Mouse (Mus musculus) spleen, postnatal 36 days (tissue): Measurements from ENCODE around the gene Dock9.

Experiments used
- DNase-seq, 2 experiments: peaks; one replicate each; pipeline ENCODE4 v3.0.0; 2022; ENCODE audit warnings: low spot score in 2 of 2, mixed read lengths in 1 of 2

Gene Dock9

GRCm38 (mm10) chr14:121791935-121792334 is 5.7 kb downstream of the Dock9 start:
- DNase-seq = no peak

- DNase-seq = no peak
Observed at GRCm38 (mm10) chr14:121791112-121791511, 6.5 kb downstream of the Dock9 start.

GRCm38 (mm10) chr14:121789273-121789672 is 8.4 kb downstream of the Dock9 start:
- DNase-seq = no peak

- no peak for DNase-seq
Observed at GRCm38 (mm10) chr14:121788451-121788850, 9.2 kb downstream of the Dock9 start.

- no peak for DNase-seq
Observed at GRCm38 (mm10) chr14:121787430-121787829, 10.2 kb downstream of the Dock9 start.

- no peak for DNase-seq
Observed at GRCm38 (mm10) chr14:121786900-121787299, 10.7 kb downstream of the Dock9 start.

GRCm38 (mm10) chr14:121785394-121785793 is 12.2 kb downstream of the Dock9 start:
- DNase-seq = no peak

- DNase-seq = no peak
Observed at GRCm38 (mm10) chr14:121780942-121781531, 16.6 kb downstream of the Dock9 start.

- DNase-seq = no peak
Observed at GRCm38 (mm10) chr14:121780144-121780913, 17.3 kb downstream of the Dock9 start.

GRCm38 (mm10) chr14:121779620-121780019 is 18.0 kb downstream of the Dock9 start:
- no peak for DNase-seq

- no peak for DNase-seq
Observed at GRCm38 (mm10) chr14:121777279-121777831, 20.3 kb downstream of the Dock9 start.

- DNase-seq = no peak
Observed at GRCm38 (mm10) chr14:121776749-121777148, 20.9 kb downstream of the Dock9 start.

- no peak for DNase-seq
Observed at GRCm38 (mm10) chr14:121762021-121762452, 35.6 kb downstream of the Dock9 start.

GRCm38 (mm10) chr14:121760403-121760802 is 37.2 kb downstream of the Dock9 start:
- DNase-seq = no peak

GRCm38 (mm10) chr14:121754110-121754509 is 43.5 kb downstream of the Dock9 start:
- no peak for DNase-seq

GRCm38 (mm10) chr14:121752686-121753426 is 44.8 kb downstream of the Dock9 start:
- DNase-seq = no peak

- no peak for DNase-seq
Observed at GRCm38 (mm10) chr14:121749606-121750005, 48.0 kb downstream of the Dock9 start.

GRCm38 (mm10) chr14:121749084-121749483 is 48.6 kb downstream of the Dock9 start:
- DNase-seq = no peak

GRCm38 (mm10) chr14:121747360-121747759 is 50.3 kb downstream of the Dock9 start:
- DNase-seq = no peak

- DNase-seq = no peak
Observed at GRCm38 (mm10) chr14:121743787-121744417, 53.7 kb downstream of the Dock9 start.

- no peak for DNase-seq
Observed at GRCm38 (mm10) chr14:121738431-121739403, 58.9 kb downstream of the Dock9 start.
